Mouse (Mus musculus) brain, adult 2 months (tissue): Measurements from ENCODE around the gene Acrbp.
A peak's percentile ranks its signal among the peaks of the same experiment; 100 is the strongest.
"Not testable (repeated sequence)": the region's sequence is repeated elsewhere in the genome, so short reads cannot be mapped to it uniquely, and the experiment has no call there.

Experiments used
- DNase-seq: peaks from one replicate; pipeline ENCODE4 v3.0.0; 2011; ENCODE audit warnings: low read depth, low spot score

The Acrbp gene

GRCm38 (mm10) chr6:125049678-125050077 is at the start of gene Acrbp:
Gene Acrbp (plus strand): TSS chr6:125049689.
- DNase-seq: no peak

- peak; percentile 50 for DNase-seq
These were observed 45.8 kb upstream of the Acrbp start for GRCm38 (mm10) chr6:125003706-125004105.

GRCm38 (mm10) chr6:125005086-125005485 is 44.4 kb upstream of the Acrbp start:
- peak; percentile 73 for DNase-seq

GRCm38 (mm10) chr6:125008060-125008459 is 41.4 kb upstream of the Acrbp start:
- no peak for DNase-seq

GRCm38 (mm10) chr6:125008586-125009128 is 40.8 kb upstream of the Acrbp start:
- peak; percentile 100 for DNase-seq

- DNase-seq: no peak
These were observed 40.5 kb upstream of the Acrbp start, which contains the start of gene Zfp384 for GRCm38 (mm10) chr6:125009129-125009180. Gene Zfp384 (plus strand): TSS chr6:125009145.

GRCm38 (mm10) chr6:125009181-125010073 is 40.1 kb upstream of the Acrbp start:
- DNase-seq: peak; percentile 94

- no peak for DNase-seq
These were observed 31.8 kb upstream of the Acrbp start for GRCm38 (mm10) chr6:125017682-125018081.

- peak; percentile 47 for DNase-seq
These were observed 19.0 kb upstream of the Acrbp start for GRCm38 (mm10) chr6:125030532-125030931.

- DNase-seq: no peak
These were observed 17.9 kb upstream of the Acrbp start for GRCm38 (mm10) chr6:125031604-125032003.

- no peak for DNase-seq
These were observed 10.8 kb upstream of the Acrbp start for GRCm38 (mm10) chr6:125038666-125039065.

GRCm38 (mm10) chr6:125039131-125039530 is 10.4 kb upstream of the Acrbp start:
- DNase-seq: no peak

GRCm38 (mm10) chr6:125039533-125040153 is 9.8 kb upstream of the Acrbp start, which contains the start of gene Ing4:
Gene Ing4 (plus strand): TSS chr6:125039760.
- DNase-seq: peak; percentile 100

- DNase-seq: no peak
These were observed 9.3 kb upstream of the Acrbp start for GRCm38 (mm10) chr6:125040221-125040620.

GRCm38 (mm10) chr6:125041047-125041446 is 8.4 kb upstream of the Acrbp start:
- DNase-seq: no peak

GRCm38 (mm10) chr6:125042081-125042480 is 7.4 kb upstream of the Acrbp start:
- DNase-seq: no peak

- DNase-seq: peak; percentile 94
These were observed 2.8 kb upstream of the Acrbp start for GRCm38 (mm10) chr6:125046691-125047090.

- no peak for DNase-seq
These were observed 1.7 kb downstream of the Acrbp start for GRCm38 (mm10) chr6:125051237-125051636.

GRCm38 (mm10) chr6:125061493-125061892 is 12.0 kb downstream of the Acrbp start:
- DNase-seq: no peak

- no peak for DNase-seq
These were observed 13.0 kb downstream of the Acrbp start for GRCm38 (mm10) chr6:125062511-125062910.

- no peak for DNase-seq
These were observed 14.4 kb downstream of the Acrbp start for GRCm38 (mm10) chr6:125063906-125064305.

GRCm38 (mm10) chr6:125065223-125065622 is 15.7 kb downstream of the Acrbp start:
- DNase-seq: not testable (repeated sequence)

GRCm38 (mm10) chr6:125067571-125067995 is 18.1 kb downstream of the Acrbp start, which contains the start of gene Lpar5:
Gene Lpar5 (plus strand): TSS chr6:125067920.
- DNase-seq: no peak
